Mouse (Mus musculus) olfactory bulb, adult 2 months (tissue): ENCODE data around the gene Copz1.

Source experiments
- CTCF ChIP-seq: fragments of 200-500 bp; IDR thresholded peaks from 2 replicates; pipeline ENCODE4 v1.5.1; 2012; ENCODE audit warnings: low read depth, mild to moderate bottlenecking, low read length, moderate library complexity; ENCODE audit not compliant: insufficient read depth
- POLR2A ChIP-seq: fragments of 200-500 bp; IDR thresholded peaks from 2 replicates; pipeline ENCODE4 v1.6.1; 2012; ENCODE audit warnings: mild to moderate bottlenecking, low read depth, low read length, moderate library complexity; ENCODE audit not compliant: insufficient read depth

DNA sequence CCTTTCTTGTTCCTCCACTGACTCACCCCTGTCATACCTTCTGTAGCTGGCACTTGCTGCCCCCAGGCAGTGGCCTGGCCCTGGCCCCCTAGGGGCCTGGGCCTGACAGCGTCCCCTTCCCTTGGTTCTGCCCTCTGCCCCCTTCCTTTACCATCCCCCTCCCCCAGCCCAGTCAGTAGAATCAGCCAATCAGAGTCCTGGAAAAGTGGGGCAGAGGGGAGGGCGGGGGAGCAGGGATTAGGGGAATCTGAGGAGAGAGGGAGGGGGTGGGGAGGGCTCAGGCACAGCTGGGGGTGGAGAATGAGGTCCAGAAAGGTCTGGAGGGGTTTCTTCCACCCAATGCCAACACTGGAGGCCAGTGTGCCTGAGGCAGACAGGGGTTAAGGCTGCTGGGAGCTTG is 61.7 kb downstream of the Copz1 start:
- TF ChIP-seq CTCF (no peak), POLR2A (no peak)
